Mouse (Mus musculus) neural tube, embryonic 11.5 days (tissue): Measurements from ENCODE around the gene Efcab9. TPM values are rescaled to one million over a fixed set of nuclear protein-coding genes. Genes with fewer than 3 reads are reported as not detected.

ENCODE experiments used
- ATAC-seq: fragments of 200-750 bp; cut with Nextera tagmentation; 2 replicates; pipeline ENCODE4 v1.8.0; 2017; ENCODE audit warnings: moderate number of reproducible peaks, mild to moderate bottlenecking, moderate TSS enrichment, moderate library complexity; ENCODE audit not compliant: insufficient read depth, low FRiP score, low TSS enrichment
- DNase-seq: peaks from one replicate; pipeline ENCODE4 v3.0.0-alpha.2; 2015; ENCODE audit warnings: low spot score
- H3K27ac ChIP-seq: fragments of 300-500 bp; sonication (generic); 2 replicates; pipeline ENCODE4 v1.5.1; 2014; ENCODE audit warnings: low read depth, mild to moderate bottlenecking, low read length
- H3K27me3 ChIP-seq: fragments of 300-500 bp; sonication (generic); 2 replicates; pipeline ENCODE4 v1.6.1; 2014; ENCODE audit warnings: mild to moderate bottlenecking, low read length, mixed read lengths; ENCODE audit not compliant: control insufficient read depth, insufficient read depth
- H3K36me3 ChIP-seq: fragments of 300-500 bp; sonication (generic); 2 replicates; pipeline ENCODE4 v1.6.1; 2014; ENCODE audit warnings: mild to moderate bottlenecking, low read length, moderate library complexity, mixed read lengths; ENCODE audit not compliant: control insufficient read depth, insufficient read depth
- H3K4me1 ChIP-seq: fragments of 300-500 bp; sonication (generic); 2 replicates; pipeline ENCODE4 v1.6.1; 2014; ENCODE audit warnings: low read length, mixed read lengths; ENCODE audit not compliant: control insufficient read depth, insufficient read depth
- H3K4me2 ChIP-seq: fragments of 300-500 bp; sonication (generic); 2 replicates; pipeline ENCODE4 v1.6.1; 2014; ENCODE audit warnings: low read depth, mild to moderate bottlenecking, moderate library complexity
- H3K4me3 ChIP-seq: fragments of 300-500 bp; sonication (generic); 2 replicates; pipeline ENCODE4 v1.5.1; 2014; ENCODE audit warnings: low read depth, low read length
- H3K9ac ChIP-seq: fragments of 300-500 bp; sonication (generic); 2 replicates; pipeline ENCODE4 v1.6.1; 2014; ENCODE audit warnings: mild to moderate bottlenecking, low read length
- H3K9me3 ChIP-seq: fragments of 300-500 bp; sonication (generic); 2 replicates; pipeline ENCODE4 v1.6.1; 2016; ENCODE audit warnings: low read length; ENCODE audit not compliant: control insufficient read depth
- WGBS: fragments of 180-500 bp; shearing (Covaris S2); extraction: QIAGEN DNeasy Blood & Tissue Kit; methylation state at CpG from one replicate; pipeline ENCODE4 v1.1.7; 2014; 5-methylcytosine and 5-hydroxymethylcytosine counted together
- polyA plus RNA-seq: library from polyadenylated mRNA; unstranded; fragments of >200 nt; fragmentation: Nextera tagmentation; extraction: Ambion mirVana; gene quantifications from 2 replicates; pipeline ENCODE4 v1.2.1, GENCODE M21; 2014

The Efcab9 gene
- 0.41 TPM in 1 of 2 replicates, not detected in the other for polyA plus RNA-seq

DNA sequence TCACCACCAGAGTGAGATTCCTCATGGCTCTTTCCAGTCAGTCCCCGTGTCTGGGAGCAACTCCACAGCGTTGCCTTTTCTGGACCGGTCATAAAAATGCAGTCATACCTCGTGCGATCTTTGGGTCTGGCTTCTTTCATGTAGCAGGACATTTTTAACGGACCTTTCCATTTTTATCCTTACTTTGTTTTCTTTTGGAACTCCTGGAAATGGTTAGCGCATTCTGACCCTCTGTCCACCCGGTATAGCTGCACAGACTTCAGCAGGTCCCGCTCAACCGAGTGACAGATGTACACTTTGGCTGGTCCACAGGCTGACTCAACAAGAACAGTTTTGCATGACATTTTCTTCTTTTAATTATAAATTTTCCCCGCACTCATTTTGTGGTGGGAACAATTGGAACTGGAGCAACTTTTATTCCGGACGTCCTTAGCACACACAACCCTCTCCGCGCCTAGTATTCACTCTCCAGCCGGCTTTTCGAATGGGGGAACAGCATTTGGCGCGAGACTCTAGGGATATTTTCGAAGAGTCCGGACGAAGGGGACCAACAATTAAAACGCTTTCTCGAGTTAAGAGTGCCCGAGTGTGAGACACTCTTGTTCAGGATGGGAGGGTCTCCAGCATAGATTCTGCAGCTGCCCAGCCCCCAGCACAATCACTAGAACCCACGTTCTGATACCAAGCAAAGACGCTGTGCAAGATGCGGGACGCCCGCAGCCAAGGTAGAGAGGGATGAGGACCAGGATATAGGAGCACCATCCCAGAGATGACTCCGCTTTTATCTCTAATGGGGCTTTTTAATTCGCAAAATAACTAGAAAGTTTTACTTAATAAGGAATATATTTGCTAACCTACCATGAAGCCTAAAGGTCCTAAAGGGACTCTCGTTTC, at the start of gene Efcab9:
TSS of gene Efcab9 (minus strand) at position 211 of the 894 bp plus-strand sequence.
- Histone ChIP-seq H3K4me3 (peak within 1 kb of the TSS; percentile 66), H3K27me3 (no peaks in the 10 kb centered on the region), H3K27ac (no peak within 1 kb of the TSS), H3K4me1 (peaks cover 6% of the 10 kb centered on the region; the same call in 1 of the 2 replicates), H3K36me3 (no peaks in the 10 kb centered on the region), H3K4me2 (peak within 1 kb of the TSS; percentile 94), H3K9ac (peak within 1 kb of the TSS; percentile 64), H3K9me3 (no peaks in the 10 kb centered on the region)
- 8% methylated on average over 33 of the region's 33 CpGs for WGBS
- 0 out of 2 replicates have a peak, but pooled peaks have one; percentile 29 for ATAC-seq
- peak; percentile 46 for DNase-seq

DNA sequence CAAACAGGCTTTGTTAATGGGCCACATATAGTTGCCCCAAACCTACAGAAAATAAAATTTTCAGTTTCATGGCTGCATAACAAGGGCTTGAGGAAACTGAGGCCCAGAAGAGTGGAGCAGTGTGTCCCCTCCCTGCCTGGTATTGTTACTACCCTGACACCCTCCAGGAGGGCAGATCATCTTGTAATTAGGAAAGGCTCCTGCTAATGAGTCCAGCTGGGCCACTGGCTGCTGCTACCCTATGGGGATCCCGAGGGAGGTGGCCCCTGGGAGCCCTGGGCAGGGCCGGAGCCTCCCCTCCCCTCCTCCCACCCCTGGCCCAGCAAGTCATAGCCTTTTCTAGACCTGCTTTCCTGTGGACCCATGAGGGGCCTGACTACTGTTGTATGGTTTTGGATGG, 49.1 kb upstream of the Efcab9 start:
- ATAC-seq (no peak), DNase-seq (no peak)
- Histone ChIP-seq H3K4me1 (0 out of 2 replicates have a peak, but pooled peaks cover 2% of the 10 kb centered on the region), H3K4me2 (no peak overlapping the region), H3K9ac (no peak overlapping the region), H3K9me3 (no peaks in the 10 kb centered on the region), H3K27me3 (no peaks in the 10 kb centered on the region), H3K36me3 (no peaks in the 10 kb centered on the region), H3K4me3 (no peak overlapping the region), H3K27ac (no peak overlapping the region)
- WGBS, result 44% methylated on average over 2 of the region's 2 CpGs

DNA sequence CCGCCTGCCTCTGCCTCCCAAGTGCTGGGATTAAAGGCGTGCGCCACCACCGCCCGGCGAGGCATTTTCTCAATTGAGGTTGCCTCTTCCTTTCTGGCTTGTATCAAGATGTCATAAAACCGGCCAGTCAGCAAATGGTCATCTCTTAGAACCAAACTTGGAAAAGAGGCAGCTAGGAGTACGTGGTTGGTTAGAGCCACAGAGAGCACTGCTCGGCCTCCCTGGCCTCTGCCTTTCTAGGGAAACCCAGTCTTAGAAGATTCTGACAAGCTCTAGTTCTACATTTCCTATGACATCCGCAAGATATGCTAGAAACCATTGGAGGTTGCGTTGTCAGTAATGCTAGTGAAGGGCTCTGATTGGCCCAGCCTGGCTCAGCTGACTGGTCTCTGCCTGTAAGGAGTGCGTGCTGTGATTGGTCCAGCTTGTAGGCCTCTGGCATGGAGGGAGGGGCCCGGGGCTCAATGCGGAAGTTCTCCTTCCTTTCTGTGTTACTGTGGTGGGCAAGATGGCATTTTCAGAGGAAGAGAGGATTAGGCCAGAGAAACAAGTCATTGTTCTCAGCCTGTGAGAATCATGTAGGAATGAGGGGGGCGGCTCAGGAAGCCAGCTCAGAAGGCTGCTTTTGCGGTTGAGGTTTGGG, 48.5 kb upstream of the Efcab9 start:
- H3K27ac ChIP-seq, result no peak overlapping the region
- 83% methylated on average over 16 of the region's 16 CpGs for WGBS
- ATAC-seq (no peak), DNase-seq (no peak)
- no peaks in the 10 kb centered on the region for H3K36me3 ChIP-seq
- no peaks in the 10 kb centered on the region for H3K9me3 ChIP-seq
- 0 out of 2 replicates have a peak, but pooled peaks cover 2% of the 10 kb centered on the region for H3K4me1 ChIP-seq
- H3K4me3 ChIP-seq, result no peak overlapping the region
- H3K9ac ChIP-seq, result no peak overlapping the region
- no peaks in the 10 kb centered on the region for H3K27me3 ChIP-seq
- H3K4me2 ChIP-seq, result no peak overlapping the region

DNA sequence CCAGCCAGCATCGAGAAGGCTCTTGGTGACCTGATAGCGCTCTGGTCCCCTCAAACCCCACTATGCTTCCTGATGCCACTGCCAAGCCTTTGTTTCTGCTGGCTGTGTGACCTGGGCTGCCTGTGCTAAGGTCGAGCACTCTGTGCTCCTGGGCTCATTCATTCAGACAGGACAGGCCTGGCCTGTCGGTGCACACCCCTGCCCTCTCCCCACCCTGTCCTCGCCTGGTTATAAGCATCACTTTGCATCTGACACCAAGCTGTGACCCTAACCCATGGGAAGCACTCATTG, 44.8 kb upstream of the Efcab9 start:
- Histone ChIP-seq H3K4me2 (no peak overlapping the region), H3K27ac (0 out of 2 replicates have a peak overlapping the region, but pooled peaks have one; percentile 20), H3K27me3 (no peaks in the 10 kb centered on the region), H3K4me1 (0 out of 2 replicates have a peak, but pooled peaks cover 2% of the 10 kb centered on the region), H3K9ac (no peak overlapping the region; the same call in 1 of the 2 replicates), H3K9me3 (no peaks in the 10 kb centered on the region), H3K4me3 (no peak overlapping the region), H3K36me3 (no peaks in the 10 kb centered on the region)
- ATAC-seq (no peak), DNase-seq (no peak)
- WGBS, result 56% methylated on average over 5 of the region's 5 CpGs

DNA sequence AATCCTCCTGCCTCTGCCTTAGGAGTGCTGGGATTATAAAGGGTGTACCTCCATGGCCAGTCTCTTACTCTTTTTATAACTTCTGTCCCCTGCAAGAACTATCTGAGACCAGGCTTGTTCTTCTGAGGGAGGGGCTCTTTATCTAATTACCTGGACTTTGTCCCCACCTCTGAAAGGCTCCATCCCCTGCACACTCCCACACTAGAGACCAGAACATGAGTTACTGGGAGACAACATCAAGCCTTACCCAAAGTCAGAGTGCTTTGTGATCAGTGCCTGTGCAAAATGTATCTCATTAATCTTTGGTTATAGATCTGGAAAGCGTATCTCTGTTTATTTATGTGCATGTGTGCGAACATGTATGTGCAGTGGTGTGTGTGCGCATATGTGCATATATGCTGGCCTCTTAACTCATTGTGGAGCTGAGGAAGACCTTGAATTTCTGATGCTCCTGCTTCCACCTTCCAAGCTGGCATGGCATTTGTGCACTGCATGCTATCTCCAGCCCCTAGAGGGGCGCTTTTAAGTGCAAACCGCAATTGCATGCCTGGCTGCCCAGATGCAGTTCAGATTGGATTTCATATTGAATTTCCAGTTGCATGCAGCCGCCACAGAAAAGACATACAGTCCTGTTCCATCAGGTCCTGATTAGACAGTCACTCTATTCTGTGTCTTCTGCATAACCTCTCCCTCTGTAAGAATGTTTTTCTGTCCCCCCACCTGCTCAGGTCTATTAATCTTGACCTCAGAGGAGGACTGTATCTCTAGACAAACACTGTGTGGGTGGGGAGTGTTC, 44.3 kb upstream of the Efcab9 start:
- H3K4me1 ChIP-seq, result 0 out of 2 replicates have a peak, but pooled peaks cover 2% of the 10 kb centered on the region
- H3K9ac ChIP-seq, result no peak overlapping the region; the same call in 1 of the 2 replicates
- 0 out of 2 replicates have a peak overlapping the region, but pooled peaks have one; percentile 20 for H3K27ac ChIP-seq
- no peak overlapping the region for H3K4me3 ChIP-seq
- no peak overlapping the region for H3K4me2 ChIP-seq
- H3K9me3 ChIP-seq, result no peaks in the 10 kb centered on the region
- H3K36me3 ChIP-seq, result no peaks in the 10 kb centered on the region
- DNase-seq, result no peak
- WGBS, result 91% methylated on average over 6 of the region's 6 CpGs
- no peak for ATAC-seq
- no peaks in the 10 kb centered on the region for H3K27me3 ChIP-seq

DNA sequence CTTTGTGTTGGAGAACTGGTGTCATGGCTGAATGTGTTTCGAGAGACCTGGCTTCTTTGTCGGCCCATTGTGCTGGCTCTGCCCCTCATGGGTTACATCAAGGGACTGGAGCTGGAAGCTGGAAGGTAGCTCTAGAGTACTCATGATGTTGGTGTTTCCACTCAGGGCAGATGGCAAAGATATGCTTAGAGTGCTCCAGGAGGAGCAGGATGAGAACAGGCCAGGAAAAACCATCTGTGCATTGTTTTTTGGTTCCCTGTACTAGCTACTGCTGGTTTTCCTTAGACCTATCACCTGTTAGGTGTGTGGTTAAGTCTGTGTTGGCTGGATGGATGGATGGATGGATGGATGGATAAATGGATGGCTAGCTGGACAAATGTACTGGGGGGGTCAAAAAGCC, 41.8 kb upstream of the Efcab9 start:
- Histone ChIP-seq H3K9ac (no peak overlapping the region), H3K4me3 (no peak overlapping the region), H3K36me3 (no peaks in the 10 kb centered on the region), H3K9me3 (no peaks in the 10 kb centered on the region), H3K4me1 (0 out of 2 replicates have a peak, but pooled peaks cover 2% of the 10 kb centered on the region), H3K27ac (no peak overlapping the region), H3K4me2 (no peak overlapping the region), H3K27me3 (no peaks in the 10 kb centered on the region)
- DNase-seq (no peak), ATAC-seq (no peak)
- 91% methylated on average over 2 of the region's 2 CpGs for WGBS

DNA sequence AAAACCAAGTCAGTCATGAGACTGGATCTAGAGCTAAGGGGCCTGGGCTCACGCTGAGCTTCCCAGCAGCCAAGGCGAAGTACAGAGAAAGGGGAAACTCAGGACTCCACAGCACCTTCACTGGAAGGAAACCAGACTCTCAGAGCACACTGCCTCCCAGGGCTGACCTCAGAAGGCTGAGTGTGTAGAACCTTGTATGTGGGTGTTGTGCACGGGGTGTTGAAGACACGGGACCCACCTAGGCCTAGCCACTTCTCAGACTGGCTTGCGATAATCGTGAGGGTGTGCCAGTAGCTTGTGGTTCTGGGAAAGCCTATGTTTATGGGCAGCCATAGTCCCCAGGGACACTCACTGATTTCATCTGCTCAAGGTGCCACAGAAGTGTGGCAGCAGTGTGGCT, 39.2 kb upstream of the Efcab9 start:
- H3K27ac ChIP-seq, result no peak overlapping the region
- no peaks in the 10 kb centered on the region for H3K27me3 ChIP-seq
- DNase-seq (no peak), ATAC-seq (no peak)
- no peaks in the 10 kb centered on the region for H3K4me1 ChIP-seq
- no peak overlapping the region for H3K9ac ChIP-seq
- WGBS, result 83% methylated on average over 6 of the region's 6 CpGs
- no peak overlapping the region for H3K4me3 ChIP-seq
- no peak overlapping the region for H3K4me2 ChIP-seq
- no peaks in the 10 kb centered on the region for H3K9me3 ChIP-seq
- H3K36me3 ChIP-seq, result no peaks in the 10 kb centered on the region

DNA sequence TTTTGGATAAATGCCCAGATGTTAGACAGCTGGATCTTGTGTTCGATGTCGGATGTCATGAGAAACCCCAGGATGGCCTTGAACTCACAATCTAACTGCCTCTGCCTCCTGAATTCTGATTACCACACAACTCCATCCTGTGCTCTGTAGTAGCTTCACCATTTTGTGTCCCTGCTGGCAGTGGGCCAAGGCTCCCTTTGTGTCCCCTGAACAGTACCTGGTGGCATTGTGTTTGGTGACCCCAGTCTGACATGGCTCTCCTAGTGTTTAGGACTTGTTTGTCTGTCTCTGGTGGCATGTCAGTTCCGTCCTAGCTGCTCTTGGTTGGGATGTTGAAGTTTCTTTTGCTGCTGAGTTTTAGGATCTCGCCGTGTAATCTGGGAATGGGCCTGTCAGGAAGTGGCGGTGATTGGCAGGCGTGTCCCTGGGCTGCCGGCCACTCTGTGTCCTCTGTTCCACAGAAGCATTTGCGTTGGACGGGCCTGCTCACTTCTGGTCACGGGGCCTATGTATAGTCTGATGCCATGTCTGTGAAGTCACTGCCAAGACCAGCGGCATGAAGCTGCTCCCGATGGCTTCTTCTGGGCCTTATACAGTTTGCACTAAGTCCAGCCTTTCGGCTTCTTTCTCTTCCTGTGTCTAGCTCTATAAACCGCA, 36.9 kb upstream of the Efcab9 start:
- Histone ChIP-seq H3K9ac (no peak overlapping the region), H3K27me3 (no peaks in the 10 kb centered on the region), H3K9me3 (no peaks in the 10 kb centered on the region), H3K4me3 (no peak overlapping the region), H3K4me1 (no peaks in the 10 kb centered on the region; the same call in 1 of the 2 replicates), H3K27ac (no peak overlapping the region), H3K36me3 (no peaks in the 10 kb centered on the region), H3K4me2 (no peak overlapping the region)
- DNase-seq (no peak), ATAC-seq (no peak)
- 94% methylated on average over 15 of the region's 15 CpGs for WGBS
